Mouse (Mus musculus) heart, adult 8-10 months (tissue): ENCODE measurements around the gene Hoxd8. TPM values are rescaled to one million over a fixed set of nuclear protein-coding genes. Genes with fewer than 3 reads are reported as not detected.
A peak's percentile ranks its signal among the peaks of the same experiment; 100 is the strongest.

Experiments
- DNase-seq: peaks from one replicate; pipeline ENCODE4 v3.0.0; 2022; ENCODE audit warnings: low spot score
- total RNA-seq, 4 experiments: library from RNA; stranded (reverse); gene quantifications; 2 replicates each; pipeline ENCODE4 v1.2.4; 2022

Gene Hoxd8
- total RNA-seq, 4 experiments from 2014 or later = 0.53 to 1.5 (median 0.76) TPM

GRCm38 (mm10) chr2:74685059-74685603, 19.3 kb upstream of the Hoxd8 start:
- no peak for DNase-seq

GRCm38 (mm10) chr2:74686301-74686987, 18.0 kb upstream of the Hoxd8 start:
- DNase-seq = peak; percentile 44

GRCm38 (mm10) chr2:74686988-74687697, 17.3 kb upstream of the Hoxd8 start:
- DNase-seq = no peak

GRCm38 (mm10) chr2:74687698-74688555, 16.5 kb upstream of the Hoxd8 start:
- no peak for DNase-seq

GRCm38 (mm10) chr2:74688795-74689573, 15.4 kb upstream of the Hoxd8 start:
- no peak for DNase-seq

GRCm38 (mm10) chr2:74689574-74690337, 14.7 kb upstream of the Hoxd8 start:
- no peak for DNase-seq

- no peak for DNase-seq
Measured at GRCm38 (mm10) chr2:74690338-74690716, 14.1 kb upstream of the Hoxd8 start.

GRCm38 (mm10) chr2:74691022-74691951, 13.1 kb upstream of the Hoxd8 start, which contains the start of gene Hoxd10:
TSS of gene Hoxd10 (plus strand) at chr2:74691924.
- DNase-seq = no peak

GRCm38 (mm10) chr2:74691995-74692807, 12.2 kb upstream of the Hoxd8 start:
- DNase-seq = no peak

GRCm38 (mm10) chr2:74692808-74693431, 11.5 kb upstream of the Hoxd8 start:
- no peak for DNase-seq

GRCm38 (mm10) chr2:74693432-74693827, 11.0 kb upstream of the Hoxd8 start:
- DNase-seq = no peak

GRCm38 (mm10) chr2:74694066-74694465, 10.3 kb upstream of the Hoxd8 start:
- no peak for DNase-seq

- no peak for DNase-seq
Measured at GRCm38 (mm10) chr2:74695383-74695782, 9.0 kb upstream of the Hoxd8 start.

- no peak for DNase-seq
Measured at GRCm38 (mm10) chr2:74695813-74696430, 8.5 kb upstream of the Hoxd8 start.

GRCm38 (mm10) chr2:74696442-74697335, 7.7 kb upstream of the Hoxd8 start:
- DNase-seq = no peak

- no peak for DNase-seq
Measured at GRCm38 (mm10) chr2:74697567-74698121, 6.8 kb upstream of the Hoxd8 start, which contains the start of gene Hoxd9. TSS of gene Hoxd9 (plus strand) at chr2:74697727.
